Mouse (Mus musculus): Measurements from ENCODE around the gene Cmtm2a.
"Not testable (repeated sequence)": the region's sequence is repeated elsewhere in the genome, so short reads cannot be mapped to it uniquely, and the experiment has no call there.

The Cmtm2a gene

GRCm38 (mm10) chr8:104301577-104301976 is 8.6 kb upstream of the Cmtm2a start:
- not testable (repeated sequence) for DNase-seq (ENCODE audit: low read depth, low spot score)

- no peak for DNase-seq (ENCODE audit: low read depth, low spot score)
These were observed 1.4 kb upstream of the Cmtm2a start for GRCm38 (mm10) chr8:104294396-104294795.

- no peak for DNase-seq (ENCODE audit: low read depth, low spot score)
These were observed 24.0 kb downstream of the Cmtm2a start for GRCm38 (mm10) chr8:104268937-104269440.

- DNase-seq (ENCODE audit: low read depth, low spot score): no peak
These were observed 24.6 kb downstream of the Cmtm2a start for GRCm38 (mm10) chr8:104268368-104268767.

- DNase-seq (ENCODE audit: low read depth, low spot score): not testable (repeated sequence)
These were observed 28.6 kb downstream of the Cmtm2a start for GRCm38 (mm10) chr8:104264271-104264935.

- not testable (repeated sequence) for DNase-seq (ENCODE audit: low read depth, low spot score)
These were observed 31.2 kb downstream of the Cmtm2a start for GRCm38 (mm10) chr8:104261802-104262201.

- DNase-seq (ENCODE audit: low read depth, low spot score): peak; percentile 81
These were observed 40.0 kb downstream of the Cmtm2a start for GRCm38 (mm10) chr8:104253016-104253415.

- peak; percentile 39 for DNase-seq (ENCODE audit: low read depth, low spot score)
These were observed 41.5 kb downstream of the Cmtm2a start for GRCm38 (mm10) chr8:104251461-104251860.

- DNase-seq (ENCODE audit: low read depth, low spot score): peak; percentile 91
These were observed 42.3 kb downstream of the Cmtm2a start, which contains the start of gene Cklf for GRCm38 (mm10) chr8:104250439-104251367. Gene Cklf, plus strand, starts transcription at chr8:104250861.

- no peak for DNase-seq (ENCODE audit: low read depth, low spot score)
These were observed 43.5 kb downstream of the Cmtm2a start for GRCm38 (mm10) chr8:104249442-104249996.

- DNase-seq (ENCODE audit: low read depth, low spot score): peak; percentile 92
These were observed 44.7 kb downstream of the Cmtm2a start, which contains the start of gene Tk2 for GRCm38 (mm10) chr8:104248276-104248675. Gene Tk2, minus strand, starts transcription at chr8:104248558.

GRCm38 (mm10) chr8:104247908-104248275 is 45.1 kb downstream of the Cmtm2a start:
- DNase-seq (ENCODE audit: low read depth, low spot score): peak; percentile 65

- DNase-seq (ENCODE audit: low read depth, low spot score): peak; percentile 83
These were observed 45.7 kb downstream of the Cmtm2a start for GRCm38 (mm10) chr8:104247054-104247907.

- peak; percentile 47 for DNase-seq (ENCODE audit: low read depth, low spot score)
These were observed 46.4 kb downstream of the Cmtm2a start for GRCm38 (mm10) chr8:104246621-104247020.

- DNase-seq (ENCODE audit: low read depth, low spot score): no peak
These were observed 50.8 kb downstream of the Cmtm2a start for GRCm38 (mm10) chr8:104242038-104242644.

- peak; percentile 71 for DNase-seq (ENCODE audit: low read depth, low spot score)
These were observed 53.5 kb downstream of the Cmtm2a start for GRCm38 (mm10) chr8:104239418-104239861.

GRCm38 (mm10) chr8:104234573-104234972 is 58.4 kb downstream of the Cmtm2a start:
- DNase-seq (ENCODE audit: low read depth, low spot score): no peak

- DNase-seq (ENCODE audit: low read depth, low spot score): no peak
These were observed 60.1 kb downstream of the Cmtm2a start for GRCm38 (mm10) chr8:104232919-104233318.

- DNase-seq (ENCODE audit: low read depth, low spot score): no peak
These were observed 60.9 kb downstream of the Cmtm2a start for GRCm38 (mm10) chr8:104232039-104232438.
